Mouse (Mus musculus): ENCODE measurements around the gene Olfr1226. TPM values are rescaled to one million over a fixed set of nuclear protein-coding genes. Genes with fewer than 3 reads are reported as not detected.
"Not testable (repeated sequence)": the region's sequence is repeated elsewhere in the genome, so short reads cannot be mapped to it uniquely, and the experiment has no call there.

Gene Olfr1226
- not detected in 2 replicates for polyA plus RNA-seq (2015; fragmentation: Nextera tagmentation; extraction: Ambion mirVana)

GRCm38 (mm10) chr2:89199948-89200347, at the start of gene Olfr1226:
TSS of gene Olfr1226 (minus strand) at chr2:89200048.
- Histone ChIP-seq H3K27me3 (ENCODE audit: control insufficient read depth, insufficient read depth, low read length) (no peaks in the 10 kb centered on the region), H3K4me2 (ENCODE audit: low read depth, low read length) (no peak within 1 kb of the TSS), H3K9me3 (replicated peaks; ENCODE audit: control insufficient read depth, low read length) (no peaks in the 10 kb centered on the region), H3K4me3 (replicated peaks; ENCODE audit: low read length) (no peak within 1 kb of the TSS), H3K9ac (ENCODE audit: low read length) (no peak within 1 kb of the TSS), H3K27ac (ENCODE audit: low read length) (no peak within 1 kb of the TSS), H3K36me3 (ENCODE audit: control insufficient read depth, insufficient read depth, low read length) (no peaks in the 10 kb centered on the region), H3K4me1 (ENCODE audit: control insufficient read depth, insufficient read depth, low read length) (no peaks in the 10 kb centered on the region)
- WGBS: 70% methylated on average over 2 of the region's 2 CpGs
- ATAC-seq (ENCODE audit: insufficient read depth, low FRiP score): no peak

DNA sequence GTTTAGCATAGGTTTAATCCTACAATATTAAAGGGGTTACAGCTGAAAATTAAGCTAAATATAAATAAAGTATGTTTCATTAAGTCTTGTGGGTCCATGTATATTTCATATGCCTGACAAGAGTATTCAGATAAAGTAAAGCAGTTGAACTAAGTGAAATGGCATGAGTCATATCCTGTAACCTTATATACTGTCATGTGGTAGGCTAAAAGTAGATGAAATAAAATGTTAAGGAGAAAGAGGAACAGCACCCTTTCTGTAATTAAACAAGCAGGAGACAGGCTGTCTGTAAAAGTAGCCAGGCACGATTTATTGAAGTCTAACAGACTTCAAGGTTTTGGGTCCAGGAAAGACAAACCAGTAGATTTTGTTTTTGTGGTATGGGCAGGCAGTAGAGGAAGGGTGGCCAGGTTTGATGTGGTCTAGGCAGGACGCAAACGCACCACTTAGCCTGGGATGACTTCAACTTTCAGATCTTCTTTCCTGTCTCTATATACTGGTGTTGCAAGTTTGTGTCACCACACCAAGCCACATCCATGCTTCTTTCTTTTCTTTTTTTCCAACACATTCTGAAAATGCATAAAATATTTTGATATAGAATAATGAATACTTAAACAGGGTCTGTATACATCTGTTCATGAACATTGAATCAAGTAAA, 3.4 kb downstream of the Olfr1226 start:
- H3K9me3 ChIP-seq (replicated peaks; ENCODE audit: control insufficient read depth, low read length): no peaks in the 10 kb centered on the region

GRCm38 (mm10) chr2:89174569-89174968, 25.3 kb downstream of the Olfr1226 start, which contains the start of gene Olfr1225:
TSS of gene Olfr1225 (minus strand) at chr2:89174669.
- no peaks in the 10 kb centered on the region for H3K36me3 ChIP-seq (ENCODE audit: control insufficient read depth, insufficient read depth, low read length)
- H3K27me3 ChIP-seq (ENCODE audit: control insufficient read depth, insufficient read depth, low read length): no peaks in the 10 kb centered on the region
- no peaks in the 10 kb centered on the region for H3K9me3 ChIP-seq (replicated peaks; ENCODE audit: control insufficient read depth, low read length)
- H3K4me2 ChIP-seq (ENCODE audit: low read depth, low read length): no peak within 1 kb of the TSS
- no peak within 1 kb of the TSS for H3K4me3 ChIP-seq (replicated peaks; ENCODE audit: low read length)
- H3K4me1 ChIP-seq (ENCODE audit: control insufficient read depth, insufficient read depth, low read length): no peaks in the 10 kb centered on the region
- WGBS: 83% methylated on average over 1 of the region's 1 CpGs
- no peak within 1 kb of the TSS for H3K27ac ChIP-seq (ENCODE audit: low read length)
- no peak within 1 kb of the TSS for H3K9ac ChIP-seq (ENCODE audit: low read length)
- ATAC-seq (ENCODE audit: insufficient read depth, low FRiP score): no peak

More for the DNA sequence above, 3.4 kb downstream of the Olfr1226 start:
- Histone ChIP-seq H3K36me3 (ENCODE audit: control insufficient read depth, insufficient read depth, low read length) (no peaks in the 10 kb centered on the region), H3K27ac (ENCODE audit: low read length) (no peak overlapping the region), H3K4me3 (replicated peaks; ENCODE audit: low read length) (no peak overlapping the region), H3K27me3 (ENCODE audit: control insufficient read depth, insufficient read depth, low read length) (no peaks in the 10 kb centered on the region), H3K9ac (ENCODE audit: low read length) (no peak overlapping the region), H3K4me1 (ENCODE audit: control insufficient read depth, insufficient read depth, low read length) (no peaks in the 10 kb centered on the region), H3K4me2 (ENCODE audit: low read depth, low read length) (no peak overlapping the region)
- 85% methylated on average over 3 of the region's 3 CpGs for WGBS
- no peak for ATAC-seq (ENCODE audit: insufficient read depth, low FRiP score)

DNA sequence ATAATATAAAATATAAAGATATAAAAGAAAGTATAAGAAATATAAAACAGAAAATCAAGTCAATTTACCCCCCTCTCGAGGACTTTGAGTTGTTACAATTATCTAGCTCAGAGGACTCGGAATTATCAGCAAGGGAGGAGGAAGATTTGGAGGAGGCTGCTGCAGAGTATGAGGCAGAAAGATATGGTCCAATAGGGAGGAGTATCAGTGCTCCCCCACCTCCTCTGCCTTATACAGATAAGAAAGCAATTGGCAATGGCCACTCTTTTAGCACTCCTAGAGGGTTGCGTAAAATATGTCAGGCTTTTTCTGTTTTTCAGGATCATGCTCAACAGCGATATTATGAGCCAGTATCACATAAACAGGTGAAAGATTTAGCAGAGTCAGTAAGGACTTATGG, 35.1 kb downstream of the Olfr1226 start:
- H3K9me3 ChIP-seq (replicated peaks; ENCODE audit: control insufficient read depth, low read length); ATAC-seq (ENCODE audit: insufficient read depth, low FRiP score): not testable (repeated sequence)
- WGBS: 90% methylated on average over 4 of the region's 4 CpGs

GRCm38 (mm10) chr2:89163991-89164390, 35.9 kb downstream of the Olfr1226 start, which contains the start of gene Olfr1224-ps1:
TSS of gene Olfr1224-ps1 (minus strand) at chr2:89164091.
- H3K36me3 ChIP-seq (ENCODE audit: control insufficient read depth, insufficient read depth, low read length); H3K9me3 ChIP-seq (replicated peaks; ENCODE audit: control insufficient read depth, low read length); H3K4me3 ChIP-seq (replicated peaks; ENCODE audit: low read length); H3K4me1 ChIP-seq (ENCODE audit: control insufficient read depth, insufficient read depth, low read length); H3K9ac ChIP-seq (ENCODE audit: low read length); H3K27ac ChIP-seq (ENCODE audit: low read length); H3K4me2 ChIP-seq (ENCODE audit: low read depth, low read length); H3K27me3 ChIP-seq (ENCODE audit: control insufficient read depth, insufficient read depth, low read length); ATAC-seq (ENCODE audit: insufficient read depth, low FRiP score): not testable (repeated sequence)
- WGBS: 89% methylated on average over 8 of the region's 8 CpGs

More for the DNA sequence above, 35.1 kb downstream of the Olfr1226 start:
- H3K4me3 ChIP-seq (replicated peaks; ENCODE audit: low read length); H3K27me3 ChIP-seq (ENCODE audit: control insufficient read depth, insufficient read depth, low read length); H3K4me2 ChIP-seq (ENCODE audit: low read depth, low read length); H3K9ac ChIP-seq (ENCODE audit: low read length); H3K4me1 ChIP-seq (ENCODE audit: control insufficient read depth, insufficient read depth, low read length); H3K27ac ChIP-seq (ENCODE audit: low read length); H3K36me3 ChIP-seq (ENCODE audit: control insufficient read depth, insufficient read depth, low read length): not testable (repeated sequence)

DNA sequence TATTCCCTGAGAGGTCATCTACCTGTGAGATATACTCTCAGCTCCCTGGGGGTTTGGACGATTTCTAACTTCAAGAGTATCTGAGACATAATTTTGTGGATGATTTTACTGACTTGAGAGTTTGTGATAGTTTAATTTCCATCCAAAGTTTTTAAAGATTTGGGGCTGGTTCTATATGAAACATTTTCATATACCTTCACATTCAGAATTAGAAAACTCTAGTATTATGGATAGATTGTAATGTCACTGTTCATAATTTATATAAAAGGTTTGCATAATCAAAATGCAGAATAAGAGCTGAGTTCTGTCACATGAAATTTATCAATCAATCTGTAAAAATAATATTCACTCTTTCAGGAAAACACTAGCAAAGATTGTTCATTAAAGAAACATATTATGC, 48.4 kb downstream of the Olfr1226 start, which contains the start of gene Olfr1223:
Olfr1223 (minus strand) TSS at position 101 of the 400 bp plus-strand sequence.
- Histone ChIP-seq H3K27ac (ENCODE audit: low read length) (no peak within 1 kb of the TSS), H3K9ac (ENCODE audit: low read length) (no peak within 1 kb of the TSS), H3K4me3 (replicated peaks; ENCODE audit: low read length) (no peak within 1 kb of the TSS), H3K4me1 (ENCODE audit: control insufficient read depth, insufficient read depth, low read length) (no peaks in the 10 kb centered on the region), H3K36me3 (ENCODE audit: control insufficient read depth, insufficient read depth, low read length) (no peaks in the 10 kb centered on the region), H3K27me3 (ENCODE audit: control insufficient read depth, insufficient read depth, low read length) (no peaks in the 10 kb centered on the region), H3K9me3 (replicated peaks; ENCODE audit: control insufficient read depth, low read length) (no peaks in the 10 kb centered on the region), H3K4me2 (ENCODE audit: low read depth, low read length) (no peak within 1 kb of the TSS)
- 69% methylated on average over 1 of the region's 1 CpGs for WGBS
- ATAC-seq (ENCODE audit: insufficient read depth, low FRiP score): no peak

Other genes starting within 250 kb of the Olfr1226 start
- gene Olfr1212, start 246.1 kb downstream of the Olfr1226 start, polyA plus RNA-seq (2015; fragmentation: Nextera tagmentation; extraction: Ambion mirVana): not detected in 2 replicates
- not detected in 2 replicates for gene Gm13762, start 219.8 kb downstream of the Olfr1226 start, polyA plus RNA-seq (2015; fragmentation: Nextera tagmentation; extraction: Ambion mirVana)
- gene Olfr1214, start 207.4 kb downstream of the Olfr1226 start, polyA plus RNA-seq (2015; fragmentation: Nextera tagmentation; extraction: Ambion mirVana): not detected in 2 replicates
- not detected in 2 replicates for gene Olfr1215, start 193.1 kb downstream of the Olfr1226 start, polyA plus RNA-seq (2015; fragmentation: Nextera tagmentation; extraction: Ambion mirVana)
- gene Olfr1216, start 181.7 kb downstream of the Olfr1226 start, polyA plus RNA-seq (2015; fragmentation: Nextera tagmentation; extraction: Ambion mirVana): not detected in 2 replicates
- gene Olfr1217, start 168.0 kb downstream of the Olfr1226 start, polyA plus RNA-seq (2015; fragmentation: Nextera tagmentation; extraction: Ambion mirVana): not detected in 2 replicates
- not detected in 2 replicates for gene Olfr1218, start 138.9 kb downstream of the Olfr1226 start, polyA plus RNA-seq (2015; fragmentation: Nextera tagmentation; extraction: Ambion mirVana)
- not detected in 2 replicates for gene Olfr1219, start 116.5 kb downstream of the Olfr1226 start, polyA plus RNA-seq (2015; fragmentation: Nextera tagmentation; extraction: Ambion mirVana)
- gene Olfr1220, start 93.2 kb downstream of the Olfr1226 start, polyA plus RNA-seq (2015; fragmentation: Nextera tagmentation; extraction: Ambion mirVana): not detected in 2 replicates
- not detected in 2 replicates for gene Olfr1221, start 82.8 kb downstream of the Olfr1226 start, polyA plus RNA-seq (2015; fragmentation: Nextera tagmentation; extraction: Ambion mirVana)
- not detected in 2 replicates for gene Olfr1222, start 67.0 kb downstream of the Olfr1226 start, polyA plus RNA-seq (2015; fragmentation: Nextera tagmentation; extraction: Ambion mirVana)
- gene Olfr1223, start 48.5 kb downstream of the Olfr1226 start, polyA plus RNA-seq (2015; fragmentation: Nextera tagmentation; extraction: Ambion mirVana): not detected in 2 replicates
- not detected in 2 replicates for gene Olfr1224-ps1, start 36.0 kb downstream of the Olfr1226 start, polyA plus RNA-seq (2015; fragmentation: Nextera tagmentation; extraction: Ambion mirVana)
- not detected in 2 replicates for gene Olfr1225, start 25.4 kb downstream of the Olfr1226 start, polyA plus RNA-seq (2015; fragmentation: Nextera tagmentation; extraction: Ambion mirVana)
- gene Olfr1228, start 54.0 kb upstream of the Olfr1226 start, polyA plus RNA-seq (2015; fragmentation: Nextera tagmentation; extraction: Ambion mirVana): not detected in 2 replicates
- not detected in 2 replicates for gene Olfr1229, start 88.0 kb upstream of the Olfr1226 start, polyA plus RNA-seq (2015; fragmentation: Nextera tagmentation; extraction: Ambion mirVana)
- not detected in 2 replicates for gene Olfr1230, start 97.2 kb upstream of the Olfr1226 start, polyA plus RNA-seq (2015; fragmentation: Nextera tagmentation; extraction: Ambion mirVana)
- not detected in 2 replicates for gene Olfr1231, start 107.0 kb upstream of the Olfr1226 start, polyA plus RNA-seq (2015; fragmentation: Nextera tagmentation; extraction: Ambion mirVana)
- not detected in 2 replicates for gene Olfr1232, start 129.6 kb upstream of the Olfr1226 start, polyA plus RNA-seq (2015; fragmentation: Nextera tagmentation; extraction: Ambion mirVana)
- gene Olfr1233, start 142.3 kb upstream of the Olfr1226 start, polyA plus RNA-seq (2015; fragmentation: Nextera tagmentation; extraction: Ambion mirVana): not detected in 2 replicates
- gene Olfr1234, start 164.8 kb upstream of the Olfr1226 start, polyA plus RNA-seq (2015; fragmentation: Nextera tagmentation; extraction: Ambion mirVana): not detected in 2 replicates
- gene Olfr1238, start 209.6 kb upstream of the Olfr1226 start, polyA plus RNA-seq (2015; fragmentation: Nextera tagmentation; extraction: Ambion mirVana): not detected in 2 replicates
- gene Olfr1239, start 220.4 kb upstream of the Olfr1226 start, polyA plus RNA-seq (2015; fragmentation: Nextera tagmentation; extraction: Ambion mirVana): not detected in 2 replicates
- gene Olfr1240, start 243.0 kb upstream of the Olfr1226 start, polyA plus RNA-seq (2015; fragmentation: Nextera tagmentation; extraction: Ambion mirVana): not detected in 2 replicates